Mouse (Mus musculus) embryonic facial prominence, embryonic 10.5 days (tissue): ENCODE measurements at regions not wholly inside any gene's neighbourhood (a gene's known extent, or its start where the extent isn't known, plus 50 kb on each side); places are given as distances from the start of the nearest gene placed in this dataset.

ENCODE experiments used
- DNase-seq: peaks from one replicate; pipeline ENCODE4 v3.0.0-alpha.2; 2017; ENCODE audit warnings: low spot score
- H3K27ac ChIP-seq: fragments of 300-500 bp; sonication (generic); replicated peaks from 2 replicates; pipeline ENCODE4 v1.5.1; 2016; ENCODE audit warnings: mild to moderate bottlenecking
- H3K27me3 ChIP-seq: fragments of 300-500 bp; sonication (generic); replicated peaks from 2 replicates; pipeline ENCODE4 v1.6.1; 2016; ENCODE audit warnings: low read depth, mild to moderate bottlenecking; ENCODE audit not compliant: poor library complexity, severe bottlenecking
- H3K36me3 ChIP-seq: fragments of 300-500 bp; sonication (generic); replicated peaks from 2 replicates; pipeline ENCODE4 v1.6.1; 2016; ENCODE audit warnings: mild to moderate bottlenecking, moderate library complexity
- H3K4me1 ChIP-seq: fragments of 300-500 bp; sonication (generic); 2 replicates; pipeline ENCODE4 v1.6.1; 2016
- H3K4me3 ChIP-seq: fragments of 300-500 bp; sonication (generic); 2 replicates; pipeline ENCODE4 v1.5.1; 2016; ENCODE audit warnings: mild to moderate bottlenecking, moderate library complexity
- H3K9me3 ChIP-seq: fragments of 300-500 bp; sonication (generic); 2 replicates; pipeline ENCODE4 v1.6.1; 2016; ENCODE audit warnings: mild to moderate bottlenecking
- WGBS: fragments of 180-500 bp; shearing (Covaris S2); methylation state at CpG from one replicate; pipeline ENCODE4 v1.1.7; 2016; 5-methylcytosine and 5-hydroxymethylcytosine counted together

- H3K4me1 ChIP-seq, result peaks cover 26% of the 10 kb centered on the region
- H3K27ac ChIP-seq, result no peak overlapping the region
- H3K36me3 ChIP-seq, result no peaks in the 10 kb centered on the region
- no peaks in the 10 kb centered on the region for H3K27me3 ChIP-seq
- H3K4me3 ChIP-seq, result no peak overlapping the region
- WGBS, result 72% methylated on average over 9 of the region's 9 CpGs
- DNase-seq, result no peak
- no peaks in the 10 kb centered on the region for H3K9me3 ChIP-seq
Measured at GRCm38 (mm10) chr2:50737706-50738105, 411.2 kb downstream of the Rnd3 start.

- Histone ChIP-seq H3K27me3 (no peaks in the 10 kb centered on the region), H3K9me3 (no peaks in the 10 kb centered on the region), H3K4me1 (peaks cover 26% of the 10 kb centered on the region), H3K27ac (no peak overlapping the region), H3K36me3 (no peaks in the 10 kb centered on the region), H3K4me3 (no peak overlapping the region)
- DNase-seq, result no peak
- WGBS, result 92% methylated on average over 11 of the region's 11 CpGs
Measured at GRCm38 (mm10) chr2:50735029-50735428, 413.9 kb downstream of the Rnd3 start.

GRCm38 (mm10) chr2:50706652-50707051 is 410.1 kb upstream of the Mmadhc start:
- no peaks in the 10 kb centered on the region for H3K27me3 ChIP-seq
- H3K36me3 ChIP-seq, result no peaks in the 10 kb centered on the region
- peaks cover 34% of the 10 kb centered on the region for H3K4me1 ChIP-seq
- 24% methylated on average over 3 of the region's 3 CpGs for WGBS
- no peak overlapping the region for H3K4me3 ChIP-seq
- no peaks in the 10 kb centered on the region for H3K9me3 ChIP-seq
- H3K27ac ChIP-seq, result peak overlapping the region; percentile 49; the same call in 1 of the 2 replicates
- DNase-seq, result no peak

GRCm38 (mm10) chr2:50704297-50704696 is 407.7 kb upstream of the Mmadhc start:
- H3K4me3 ChIP-seq, result no peak overlapping the region
- DNase-seq, result no peak
- H3K36me3 ChIP-seq, result no peaks in the 10 kb centered on the region
- H3K9me3 ChIP-seq, result no peaks in the 10 kb centered on the region
- peaks cover 39% of the 10 kb centered on the region for H3K4me1 ChIP-seq
- 43% methylated on average over 3 of the region's 3 CpGs for WGBS
- no peaks in the 10 kb centered on the region for H3K27me3 ChIP-seq
- no peak overlapping the region for H3K27ac ChIP-seq

- WGBS, result 79% methylated on average over 15 of the region's 15 CpGs
- no peak for DNase-seq
- H3K27ac ChIP-seq, result peak overlapping the region; percentile 59; the same call in 1 of the 2 replicates
- H3K36me3 ChIP-seq, result no peaks in the 10 kb centered on the region
- peaks cover 45% of the 10 kb centered on the region for H3K4me1 ChIP-seq
- H3K27me3 ChIP-seq, result no peaks in the 10 kb centered on the region
- H3K9me3 ChIP-seq, result no peaks in the 10 kb centered on the region
- no peak overlapping the region for H3K4me3 ChIP-seq
Measured at GRCm38 (mm10) chr2:50702584-50703450, 406.2 kb upstream of the Mmadhc start.

- H3K27ac ChIP-seq, result no peak overlapping the region
- DNase-seq, result no peak
- no peaks in the 10 kb centered on the region for H3K9me3 ChIP-seq
- H3K4me3 ChIP-seq, result no peak overlapping the region
- no peaks in the 10 kb centered on the region for H3K36me3 ChIP-seq
- no peaks in the 10 kb centered on the region for H3K27me3 ChIP-seq
- WGBS, result 78% methylated on average over 6 of the region's 6 CpGs
- peaks cover 34% of the 10 kb centered on the region for H3K4me1 ChIP-seq
Measured at GRCm38 (mm10) chr2:50698841-50699240, 402.2 kb upstream of the Mmadhc start.

GRCm38 (mm10) chr2:50696575-50696974 is 400.0 kb upstream of the Mmadhc start:
- no peak for DNase-seq
- Histone ChIP-seq H3K4me3 (no peak overlapping the region), H3K27me3 (no peaks in the 10 kb centered on the region), H3K4me1 (peaks cover 29% of the 10 kb centered on the region), H3K27ac (no peak overlapping the region), H3K9me3 (no peaks in the 10 kb centered on the region), H3K36me3 (no peaks in the 10 kb centered on the region)

- Histone ChIP-seq H3K27ac (no peak overlapping the region), H3K27me3 (no peaks in the 10 kb centered on the region), H3K4me3 (no peak overlapping the region), H3K9me3 (no peaks in the 10 kb centered on the region), H3K4me1 (peaks cover 26% of the 10 kb centered on the region), H3K36me3 (no peaks in the 10 kb centered on the region)
- WGBS, result 65% methylated on average over 2 of the region's 2 CpGs
- DNase-seq, result peak; percentile 20
Measured at GRCm38 (mm10) chr2:50694849-50695248, 398.2 kb upstream of the Mmadhc start.

GRCm38 (mm10) chr2:50693784-50694350 is 397.3 kb upstream of the Mmadhc start:
- H3K4me1 ChIP-seq, result peaks cover 21% of the 10 kb centered on the region
- H3K27me3 ChIP-seq, result no peaks in the 10 kb centered on the region
- DNase-seq, result no peak
- H3K9me3 ChIP-seq, result no peaks in the 10 kb centered on the region
- H3K4me3 ChIP-seq, result no peak overlapping the region
- no peak overlapping the region for H3K27ac ChIP-seq
- no peaks in the 10 kb centered on the region for H3K36me3 ChIP-seq
- 66% methylated on average over 7 of the region's 7 CpGs for WGBS

- WGBS, result 89% methylated on average over 11 of the region's 11 CpGs
Measured at GRCm38 (mm10) chr2:50690120-50691103, 393.8 kb upstream of the Mmadhc start.

GRCm38 (mm10) chr2:50687672-50688151 is 391.1 kb upstream of the Mmadhc start:
- no peak for DNase-seq
- Histone ChIP-seq H3K4me3 (no peak overlapping the region), H3K27ac (no peak overlapping the region; the same call in 1 of the 2 replicates), H3K9me3 (no peaks in the 10 kb centered on the region), H3K36me3 (no peaks in the 10 kb centered on the region), H3K27me3 (no peaks in the 10 kb centered on the region), H3K4me1 (peaks cover 6% of the 10 kb centered on the region)
- 78% methylated on average over 10 of the region's 10 CpGs for WGBS

More at GRCm38 (mm10) chr2:50690120-50691103, 393.8 kb upstream of the Mmadhc start:
- H3K4me1 ChIP-seq, result peaks cover 26% of the 10 kb centered on the region
- no peak overlapping the region for H3K27ac ChIP-seq
- H3K36me3 ChIP-seq, result no peaks in the 10 kb centered on the region
- H3K27me3 ChIP-seq, result no peaks in the 10 kb centered on the region
- no peak overlapping the region for H3K4me3 ChIP-seq
- DNase-seq, result no peak
- H3K9me3 ChIP-seq, result no peaks in the 10 kb centered on the region

GRCm38 (mm10) chr2:50687222-50687621 is 390.6 kb upstream of the Mmadhc start:
- peaks cover 6% of the 10 kb centered on the region for H3K4me1 ChIP-seq
- 44% methylated on average over 5 of the region's 5 CpGs for WGBS
- no peak overlapping the region for H3K4me3 ChIP-seq
- no peaks in the 10 kb centered on the region for H3K9me3 ChIP-seq
- DNase-seq, result peak; percentile 60
- peak overlapping the region; percentile 48; the same call in 1 of the 2 replicates for H3K27ac ChIP-seq
- no peaks in the 10 kb centered on the region for H3K27me3 ChIP-seq
- no peaks in the 10 kb centered on the region for H3K36me3 ChIP-seq
